Mouse (Mus musculus) cerebellum, adult 2 months (tissue): ENCODE measurements at regions not wholly inside any gene's neighbourhood (a gene's known extent, or its start where the extent isn't known, plus 50 kb on each side); places are given as distances from the start of the nearest gene placed in this dataset.

Experiments
- CTCF ChIP-seq: fragments of 200-500 bp; IDR thresholded peaks from 2 replicates; pipeline ENCODE4 v1.5.1; 2011; ENCODE audit warnings: low read depth, mild to moderate bottlenecking, control low read depth, low read length, moderate library complexity, borderline replicate concordance; ENCODE audit not compliant: insufficient read depth
- POLR2A ChIP-seq: fragments of 200-500 bp; IDR thresholded peaks from 2 replicates; pipeline ENCODE4 v1.6.1; 2011; ENCODE audit warnings: low read length, control low read depth, borderline replicate concordance; ENCODE audit not compliant: insufficient read depth

- no peak for TF ChIP-seq CTCF
- no peak for TF ChIP-seq POLR2A
Measured at GRCm38 (mm10) chr6:51710153-51710552, 186.5 kb downstream of the Snx10 start.
